ENCODE assay signal across 47 mouse cellular contexts in the genomic region with DNA sequence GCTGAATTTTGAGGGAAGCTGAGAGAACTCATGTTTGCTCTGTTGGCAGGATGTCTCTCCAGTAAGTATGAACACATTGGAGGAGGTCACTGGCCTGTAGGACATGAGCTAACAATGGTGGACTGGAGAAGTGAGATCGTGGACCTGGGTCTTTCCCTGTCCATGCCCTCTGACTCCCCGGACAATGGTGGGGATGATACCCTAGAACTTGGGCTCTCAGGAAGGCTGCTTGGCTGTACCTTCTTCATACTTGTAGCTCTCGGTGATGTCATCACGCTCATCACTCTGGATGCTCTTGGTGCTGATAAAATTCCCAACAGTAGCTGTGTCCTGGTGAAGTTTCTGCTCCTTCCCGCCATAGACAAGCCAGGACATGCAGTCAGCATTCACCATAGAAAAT. TPM values are rescaled to one million over a fixed set of nuclear protein-coding genes. Genes with fewer than 3 reads are reported as not detected.
"Had no signal": no experiment of that assay in that cellular context is flagged by ENCODE, and none has a peak within 500 bp of the region (broad histone marks: within the 10 kb centered on the region; RNA-seq: fewer than 3 reads in every experiment).

No protein-coding gene starts in this region.

- H3K9me3 ChIP-seq: heart, embryonic 12.5 days; heart, embryonic 13.5 days; heart, embryonic 15.5 days; hindbrain, embryonic 10.5 days; hindbrain, embryonic 12.5 days; hindbrain, embryonic 13.5 days; hindbrain, embryonic 15.5 days; intestine, embryonic 15.5 days; kidney, embryonic 15.5 days had no signal

- H3K9ac ChIP-seq: heart, embryonic 12.5 days; heart, embryonic 13.5 days; heart, embryonic 15.5 days; hindbrain, embryonic 12.5 days; hindbrain, embryonic 13.5 days; hindbrain, embryonic 14.5 days; hindbrain, embryonic 15.5 days; intestine, embryonic 15.5 days; kidney, embryonic 15.5 days had no signal

- ATAC-seq: hindbrain, embryonic 16.5 days; hindbrain, postnatal 0 days; inflammation-experienced regulatory T-cells, adult 6 months; intestine, embryonic 15.5 days; intestine, embryonic 16.5 days; intestine, postnatal 0 days had no signal

- H3K4me3 ChIP-seq: heart, embryonic 12.5 days; heart, embryonic 13.5 days; heart, embryonic 15.5 days; hindbrain, embryonic 10.5 days; hindbrain, embryonic 12.5 days; hindbrain, embryonic 13.5 days; hindbrain, embryonic 15.5 days; intestine, embryonic 15.5 days; kidney, embryonic 15.5 days; layer of hippocampus, adult 2 months; left cerebral cortex, adult 2 months had no signal

- H3K27me3 ChIP-seq: heart, embryonic 12.5 days; heart, embryonic 15.5 days; hindbrain, embryonic 12.5 days; hindbrain, embryonic 13.5 days; hindbrain, embryonic 15.5 days; intestine, embryonic 15.5 days; kidney, embryonic 15.5 days had no signal

- H3K4me2 ChIP-seq: heart, embryonic 12.5 days; heart, embryonic 13.5 days; heart, embryonic 15.5 days; hindbrain, embryonic 12.5 days; hindbrain, embryonic 13.5 days; hindbrain, embryonic 14.5 days; hindbrain, embryonic 15.5 days; intestine, embryonic 15.5 days; kidney, embryonic 15.5 days had no signal

- H3K4me1 ChIP-seq: heart, embryonic 13.5 days; heart, embryonic 15.5 days; hindbrain, embryonic 10.5 days; hindbrain, embryonic 12.5 days; hindbrain, embryonic 13.5 days; hindbrain, embryonic 15.5 days; intestine, embryonic 15.5 days; kidney, embryonic 15.5 days had no signal

- H3K36me3 ChIP-seq: heart, embryonic 12.5 days; heart, embryonic 13.5 days; heart, embryonic 15.5 days; hindbrain, embryonic 10.5 days; hindbrain, embryonic 12.5 days; hindbrain, embryonic 13.5 days; hindbrain, embryonic 15.5 days; intestine, embryonic 15.5 days; kidney, embryonic 15.5 days had no signal

- H3K27ac ChIP-seq: heart, embryonic 13.5 days; heart, embryonic 15.5 days; hindbrain, embryonic 10.5 days; hindbrain, embryonic 12.5 days; hindbrain, embryonic 13.5 days; hindbrain, embryonic 14.5 days; hindbrain, embryonic 15.5 days; hindbrain, postnatal 0 days; intestine, embryonic 15.5 days; kidney, embryonic 15.5 days; kidney, postnatal 0 days; layer of hippocampus, adult 2 months; left cerebral cortex, adult 2 months had no signal

- DNase-seq: heart, postnatal 10 days; heart, postnatal 14 days; heart, postnatal 36 days; heart, postnatal 4 days; kidney, adult 11 months; kidney, adult 18-20 months; kidney, adult 2 months; kidney, adult 8-10 months; kidney, adult 9 months; kidney, postnatal 10 days; kidney, postnatal 14 days; kidney, postnatal 25 days; kidney, postnatal 36 days; kidney, postnatal 4 days; layer of hippocampus, adult 9-11 months; layer of hippocampus, postnatal 36 days had no signal

RNA-seq across cellular contexts. Expression of gene Epb42, which starts 15.3 kb away (rescaled TPM):
- total RNA-seq: layer of hippocampus, adult 18-20 months; layer of hippocampus, adult 2 months; layer of hippocampus, adult 8-10 months; layer of hippocampus, postnatal 10 days; layer of hippocampus, postnatal 14 days; layer of hippocampus, postnatal 25 days; layer of hippocampus, postnatal 36 days; left cerebral cortex, adult 18-20 months; left cerebral cortex, adult 2 months; left cerebral cortex, adult 8-10 months had no signal

RNA-seq across cellular contexts. Expression of gene Tgm5, which starts 33.5 kb away (rescaled TPM):
- total RNA-seq: heart, postnatal 10 days; heart, postnatal 14 days; heart, postnatal 36 days; heart, postnatal 4 days; hematopoietic stem cell, adult 5-6 weeks; layer of hippocampus, adult 18-20 months; layer of hippocampus, adult 2 months; layer of hippocampus, adult 8-10 months; layer of hippocampus, postnatal 10 days; layer of hippocampus, postnatal 14 days; layer of hippocampus, postnatal 25 days; layer of hippocampus, postnatal 36 days; left cerebral cortex, adult 2 months; left cerebral cortex, adult 8-10 months had no signal
- polyA plus RNA-seq: heart, embryonic 12.5 days; heart, embryonic 14.5 days; heart, embryonic 15.5 days; heart, embryonic 16.5 days; heart, postnatal 0 days; hindbrain, embryonic 10.5 days; hindbrain, embryonic 11.5 days; hindbrain, embryonic 12.5 days; hindbrain, embryonic 13.5 days; hindbrain, embryonic 15.5 days; inflammation-experienced regulatory T-cells, adult 6 months; intestine, embryonic 15.5 days; intestine, embryonic 16.5 days had no signal

RNA-seq across cellular contexts. Expression of gene Tgm7, which starts 57.4 kb away (rescaled TPM):
- total RNA-seq: heart, postnatal 10 days; heart, postnatal 14 days; heart, postnatal 36 days; heart, postnatal 4 days; hematopoietic stem cell, adult 5-6 weeks; hindbrain, postnatal 0 days had no signal
- polyA plus RNA-seq: heart, embryonic 12.5 days; heart, embryonic 13.5 days; heart, embryonic 14.5 days; heart, embryonic 15.5 days; heart, embryonic 16.5 days; heart, postnatal 0 days; hindbrain, embryonic 10.5 days; hindbrain, embryonic 11.5 days; hindbrain, embryonic 12.5 days; hindbrain, embryonic 13.5 days; hindbrain, embryonic 14.5 days; hindbrain, embryonic 15.5 days; hindbrain, embryonic 16.5 days; hindbrain, postnatal 0 days; inflammation-experienced regulatory T-cells, adult 6 months; intestine, postnatal 0 days; large intestine, adult 2 months had no signal
